Mouse (Mus musculus): Measurements from ENCODE around the gene Cat. TPM values are rescaled to one million over a fixed set of nuclear protein-coding genes. Genes with fewer than 3 reads are reported as not detected.

Cat gene
- polyA plus RNA-seq, 1 experiment from 2014 or later = 96.8 TPM

Other genes starting within 250 kb of the Cat start
- gene Ehf, start 181.9 kb downstream of the Cat start, polyA plus RNA-seq (2015; fragmentation: Nextera tagmentation; extraction: Ambion mirVana) = 0.10 and 0.29 TPM in 2 replicates
- gene Elf5, start 73.5 kb downstream of the Cat start, polyA plus RNA-seq (2015; fragmentation: Nextera tagmentation; extraction: Ambion mirVana) = 0.05 TPM in 1 of 2 replicates, not detected in the other
- gene Abtb2, start 81.2 kb upstream of the Cat start, polyA plus RNA-seq (2015; fragmentation: Nextera tagmentation; extraction: Ambion mirVana) = 12.5 and 13.2 TPM in 2 replicates